Mouse (Mus musculus): ENCODE results near the gene Adss.

DNA sequence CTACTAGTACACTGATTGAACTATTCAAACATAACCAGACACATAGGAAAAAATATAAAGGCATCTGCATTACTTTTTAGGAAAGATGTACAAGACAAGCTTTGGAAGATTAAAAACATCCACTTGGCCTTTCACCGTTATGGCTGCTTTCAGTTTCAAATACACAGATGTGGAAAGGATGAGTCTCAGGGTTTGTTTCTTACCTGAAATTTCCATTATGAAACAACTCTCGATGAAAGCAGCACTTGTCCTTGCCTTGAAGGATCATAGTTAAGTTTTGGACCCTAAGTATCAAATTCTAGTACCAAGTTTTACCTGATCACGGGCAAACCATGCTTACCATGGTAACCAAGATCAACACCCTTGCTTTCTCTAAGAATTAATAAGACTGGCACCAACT lies 3.5 kb downstream of the Adss start:
- TF ChIP-seq POLR2A (IDR thresholded peaks at IDR 0.05; ENCODE audit: low read depth, low read length), result no peak
- no peak for TF ChIP-seq CTCF (conservative IDR thresholded peaks at IDR 0.05; ENCODE audit: insufficient read depth, insufficient read length, low read depth, low read length)
